Mouse (Mus musculus): Measurements from ENCODE around the gene Ifi27. TPM values are rescaled to one million over a fixed set of nuclear protein-coding genes. Genes with fewer than 3 reads are reported as not detected.
"Not testable (repeated sequence)": the region's sequence is repeated elsewhere in the genome, so short reads cannot be mapped to it uniquely, and the experiment has no call there.

Ifi27 gene
- polyA plus RNA-seq, 1 experiment from 2014 or later = 38.0 TPM

- Histone ChIP-seq H3K27me3 (no peaks in the 10 kb centered on the region), H3K27ac (no peak within 1 kb of the TSS), H3K9me3 (replicated peaks) (no peaks in the 10 kb centered on the region), H3K4me2 (no peak within 1 kb of the TSS), H3K4me3 (no peak within 1 kb of the TSS), H3K9ac (no peak within 1 kb of the TSS), H3K36me3 (no peaks in the 10 kb centered on the region), H3K4me1 (replicated peaks) (no peaks in the 10 kb centered on the region)
- no peak for ATAC-seq (replicated peaks; ENCODE audit: insufficient number of reproducible peaks, insufficient read depth, low FRiP score, low read depth)
- WGBS = 44% methylated on average over 3 of the region's 3 CpGs
Measured at GRCm38 (mm10) chr12:103457140-103457539, 23.1 kb downstream of the Ifi27 start, which contains the start of gene Ifi27l2b. TSS of gene Ifi27l2b (minus strand) at chr12:103457223.

- Histone ChIP-seq H3K4me3 (no peak overlapping the region), H3K9me3 (replicated peaks) (no peaks in the 10 kb centered on the region), H3K27me3 (no peaks in the 10 kb centered on the region), H3K4me1 (replicated peaks) (no peaks in the 10 kb centered on the region), H3K9ac (no peak overlapping the region), H3K36me3 (no peaks in the 10 kb centered on the region), H3K27ac (no peak overlapping the region), H3K4me2 (no peak overlapping the region)
- WGBS = 37% methylated on average over 2 of the region's 2 CpGs
- ATAC-seq (replicated peaks; ENCODE audit: insufficient number of reproducible peaks, insufficient read depth, low FRiP score, low read depth) = no peak
Measured at GRCm38 (mm10) chr12:103474481-103474880, 40.5 kb downstream of the Ifi27 start.

- H3K27me3 ChIP-seq = no peaks in the 10 kb centered on the region
- H3K9ac ChIP-seq = no peak overlapping the region
- H3K4me1 ChIP-seq (replicated peaks) = no peaks in the 10 kb centered on the region
- ATAC-seq (replicated peaks; ENCODE audit: insufficient number of reproducible peaks, insufficient read depth, low FRiP score, low read depth) = no peak
- no peaks in the 10 kb centered on the region for H3K9me3 ChIP-seq (replicated peaks)
- WGBS = 73% methylated on average over 1 of the region's 1 CpGs
- H3K27ac ChIP-seq = no peak overlapping the region
- H3K36me3 ChIP-seq = no peaks in the 10 kb centered on the region
- H3K4me2 ChIP-seq = no peak overlapping the region
- H3K4me3 ChIP-seq = no peak overlapping the region
Measured at GRCm38 (mm10) chr12:103476779-103477389, 42.9 kb downstream of the Ifi27 start.

GRCm38 (mm10) chr12:103477461-103478015 lies 43.5 kb downstream of the Ifi27 start:
- H3K27me3 ChIP-seq = no peaks in the 10 kb centered on the region
- no peak for ATAC-seq (replicated peaks; ENCODE audit: insufficient number of reproducible peaks, insufficient read depth, low FRiP score, low read depth)
- WGBS = 65% methylated on average over 7 of the region's 7 CpGs
- H3K27ac ChIP-seq = no peak overlapping the region
- no peak overlapping the region for H3K4me3 ChIP-seq
- H3K36me3 ChIP-seq = no peaks in the 10 kb centered on the region
- H3K4me1 ChIP-seq (replicated peaks) = no peaks in the 10 kb centered on the region
- H3K9ac ChIP-seq = no peak overlapping the region
- H3K4me2 ChIP-seq = no peak overlapping the region
- no peaks in the 10 kb centered on the region for H3K9me3 ChIP-seq (replicated peaks)

- ATAC-seq (replicated peaks; ENCODE audit: insufficient number of reproducible peaks, insufficient read depth, low FRiP score, low read depth) = no peak
- WGBS = 66% methylated on average over 5 of the region's 5 CpGs
Measured at GRCm38 (mm10) chr12:103481671-103482070, 47.7 kb downstream of the Ifi27 start.

GRCm38 (mm10) chr12:103482781-103483180 lies 48.8 kb downstream of the Ifi27 start:
- H3K4me3 ChIP-seq = no peak overlapping the region
- no peaks in the 10 kb centered on the region for H3K36me3 ChIP-seq
- H3K4me1 ChIP-seq (replicated peaks) = no peaks in the 10 kb centered on the region
- WGBS = 72% methylated on average over 2 of the region's 2 CpGs
- no peak overlapping the region for H3K9ac ChIP-seq
- no peak overlapping the region for H3K27ac ChIP-seq
- no peaks in the 10 kb centered on the region for H3K9me3 ChIP-seq (replicated peaks)
- H3K27me3 ChIP-seq = no peaks in the 10 kb centered on the region
- no peak for ATAC-seq (replicated peaks; ENCODE audit: insufficient number of reproducible peaks, insufficient read depth, low FRiP score, low read depth)
- no peak overlapping the region for H3K4me2 ChIP-seq

More at GRCm38 (mm10) chr12:103481671-103482070, 47.7 kb downstream of the Ifi27 start:
- no peaks in the 10 kb centered on the region for H3K4me1 ChIP-seq (replicated peaks)
- no peaks in the 10 kb centered on the region for H3K9me3 ChIP-seq (replicated peaks)
- H3K36me3 ChIP-seq = no peaks in the 10 kb centered on the region
- H3K27me3 ChIP-seq = no peaks in the 10 kb centered on the region
- H3K4me3 ChIP-seq = no peak overlapping the region
- no peak overlapping the region for H3K27ac ChIP-seq
- H3K4me2 ChIP-seq = no peak overlapping the region
- no peak overlapping the region for H3K9ac ChIP-seq

GRCm38 (mm10) chr12:103484200-103484972 lies 50.4 kb downstream of the Ifi27 start:
- not testable (repeated sequence) for H3K9me3 ChIP-seq (replicated peaks); H3K27me3 ChIP-seq; H3K4me2 ChIP-seq; H3K9ac ChIP-seq; H3K4me1 ChIP-seq (replicated peaks); H3K4me3 ChIP-seq; ATAC-seq (replicated peaks; ENCODE audit: insufficient number of reproducible peaks, insufficient read depth, low FRiP score, low read depth); H3K36me3 ChIP-seq; H3K27ac ChIP-seq
- WGBS = 58% methylated on average over 9 of the region's 9 CpGs

GRCm38 (mm10) chr12:103486726-103487125 lies 52.7 kb downstream of the Ifi27 start:
- Histone ChIP-seq H3K27me3 (no peaks in the 10 kb centered on the region), H3K36me3 (no peaks in the 10 kb centered on the region), H3K4me1 (replicated peaks) (no peaks in the 10 kb centered on the region), H3K4me2 (no peak overlapping the region), H3K9ac (no peak overlapping the region), H3K9me3 (replicated peaks) (no peaks in the 10 kb centered on the region), H3K27ac (no peak overlapping the region), H3K4me3 (no peak overlapping the region)
- WGBS = 71% methylated on average over 1 of the region's 1 CpGs
- no peak for ATAC-seq (replicated peaks; ENCODE audit: insufficient number of reproducible peaks, insufficient read depth, low FRiP score, low read depth)

- 0 out of 2 replicates have a peak, but pooled peaks have one; percentile 26 for ATAC-seq (replicated peaks; ENCODE audit: insufficient number of reproducible peaks, insufficient read depth, low FRiP score, low read depth)
- WGBS = 32% methylated on average over 4 of the region's 4 CpGs
- H3K36me3 ChIP-seq = no peaks in the 10 kb centered on the region
- no peak overlapping the region for H3K4me2 ChIP-seq
- H3K9ac ChIP-seq = no peak overlapping the region
- no peaks in the 10 kb centered on the region for H3K27me3 ChIP-seq
- H3K9me3 ChIP-seq (replicated peaks) = no peaks in the 10 kb centered on the region
- H3K4me1 ChIP-seq (replicated peaks) = no peaks in the 10 kb centered on the region
- no peak overlapping the region for H3K27ac ChIP-seq
- no peak overlapping the region for H3K4me3 ChIP-seq
Measured at GRCm38 (mm10) chr12:103487276-103487675, 53.3 kb downstream of the Ifi27 start.

- Histone ChIP-seq H3K4me1 (replicated peaks) (no peaks in the 10 kb centered on the region), H3K4me3 (no peak overlapping the region), H3K9ac (no peak overlapping the region), H3K4me2 (no peak overlapping the region), H3K36me3 (no peaks in the 10 kb centered on the region), H3K27ac (no peak overlapping the region), H3K27me3 (no peaks in the 10 kb centered on the region), H3K9me3 (replicated peaks) (no peaks in the 10 kb centered on the region)
- ATAC-seq (replicated peaks; ENCODE audit: insufficient number of reproducible peaks, insufficient read depth, low FRiP score, low read depth) = no peak
- WGBS = 60% methylated on average over 2 of the region's 2 CpGs
Measured at GRCm38 (mm10) chr12:103487750-103488149, 53.7 kb downstream of the Ifi27 start.

All from heart, embryonic 15.5 days (tissue).